Mouse (Mus musculus): ENCODE data around the gene Gbx1. TPM values are rescaled to one million over a fixed set of nuclear protein-coding genes. Genes with fewer than 3 reads are reported as not detected.

Gbx1 gene
- polyA plus RNA-seq, 1 experiment from 2014 or later, result 1.3 TPM

- 56% methylated on average over 2 of the region's 2 CpGs for WGBS
- Histone ChIP-seq H3K36me3 (ENCODE audit: control insufficient read depth, insufficient read depth) (peaks cover 12% of the 10 kb centered on the region), H3K9me3 (ENCODE audit: control insufficient read depth, low read length) (no peaks in the 10 kb centered on the region), H3K4me3 (replicated peaks; ENCODE audit: low read length) (no peak overlapping the region), H3K27me3 (replicated peaks; ENCODE audit: control insufficient read depth, insufficient read depth, low read length) (peaks cover 13% of the 10 kb centered on the region), H3K27ac (ENCODE audit: low read length) (no peak overlapping the region), H3K9ac (replicated peaks; ENCODE audit: low read depth, low read length) (no peak overlapping the region), H3K4me2 (ENCODE audit: low read length) (no peak overlapping the region), H3K4me1 (replicated peaks; ENCODE audit: control insufficient read depth, insufficient read depth, low read length) (peaks cover 5% of the 10 kb centered on the region)
- no peak for ATAC-seq
Observed at GRCm38 (mm10) chr5:24505513-24505912, 21.5 kb downstream of the Gbx1 start.

GRCm38 (mm10) chr5:24502786-24503185 is 24.2 kb downstream of the Gbx1 start:
- peaks cover 11% of the 10 kb centered on the region for H3K27me3 ChIP-seq (replicated peaks; ENCODE audit: control insufficient read depth, insufficient read depth, low read length)
- no peak for ATAC-seq
- H3K4me1 ChIP-seq (replicated peaks; ENCODE audit: control insufficient read depth, insufficient read depth, low read length), result peaks cover 13% of the 10 kb centered on the region
- peaks cover 20% of the 10 kb centered on the region for H3K36me3 ChIP-seq (ENCODE audit: control insufficient read depth, insufficient read depth)
- H3K9me3 ChIP-seq (ENCODE audit: control insufficient read depth, low read length), result no peaks in the 10 kb centered on the region
- H3K4me3 ChIP-seq (replicated peaks; ENCODE audit: low read length), result no peak overlapping the region
- no peak overlapping the region for H3K27ac ChIP-seq (ENCODE audit: low read length)
- H3K9ac ChIP-seq (replicated peaks; ENCODE audit: low read depth, low read length), result no peak overlapping the region
- H3K4me2 ChIP-seq (ENCODE audit: low read length), result no peak overlapping the region
- WGBS, result 85% methylated on average over 4 of the region's 4 CpGs

- no peak for ATAC-seq
- no peak overlapping the region for H3K9ac ChIP-seq (replicated peaks; ENCODE audit: low read depth, low read length)
- WGBS, result 57% methylated on average over 11 of the region's 11 CpGs
- no peaks in the 10 kb centered on the region for H3K9me3 ChIP-seq (ENCODE audit: control insufficient read depth, low read length)
- H3K27me3 ChIP-seq (replicated peaks; ENCODE audit: control insufficient read depth, insufficient read depth, low read length), result peaks cover 11% of the 10 kb centered on the region
- peaks cover 32% of the 10 kb centered on the region for H3K4me1 ChIP-seq (replicated peaks; ENCODE audit: control insufficient read depth, insufficient read depth, low read length)
- no peak overlapping the region for H3K4me2 ChIP-seq (ENCODE audit: low read length)
- H3K27ac ChIP-seq (ENCODE audit: low read length), result no peak overlapping the region
- peaks cover 20% of the 10 kb centered on the region for H3K36me3 ChIP-seq (ENCODE audit: control insufficient read depth, insufficient read depth)
- H3K4me3 ChIP-seq (replicated peaks; ENCODE audit: low read length), result no peak overlapping the region
Observed at GRCm38 (mm10) chr5:24500851-24501250, 26.2 kb downstream of the Gbx1 start.

GRCm38 (mm10) chr5:24499113-24499512 is 27.9 kb downstream of the Gbx1 start:
- WGBS, result 48% methylated on average over 10 of the region's 10 CpGs
- Histone ChIP-seq H3K4me3 (replicated peaks; ENCODE audit: low read length) (no peak overlapping the region), H3K27me3 (replicated peaks; ENCODE audit: control insufficient read depth, insufficient read depth, low read length) (0 out of 2 replicates have a peak, but pooled peaks cover 6% of the 10 kb centered on the region), H3K9ac (replicated peaks; ENCODE audit: low read depth, low read length) (no peak overlapping the region), H3K9me3 (ENCODE audit: control insufficient read depth, low read length) (no peaks in the 10 kb centered on the region), H3K27ac (ENCODE audit: low read length) (no peak overlapping the region), H3K4me1 (replicated peaks; ENCODE audit: control insufficient read depth, insufficient read depth, low read length) (peaks cover 48% of the 10 kb centered on the region), H3K36me3 (ENCODE audit: control insufficient read depth, insufficient read depth) (peaks cover 20% of the 10 kb centered on the region), H3K4me2 (ENCODE audit: low read length) (no peak overlapping the region)
- ATAC-seq, result no peak

- Histone ChIP-seq H3K9ac (replicated peaks; ENCODE audit: low read depth, low read length) (no peak overlapping the region), H3K4me2 (ENCODE audit: low read length) (no peak overlapping the region), H3K36me3 (ENCODE audit: control insufficient read depth, insufficient read depth) (peaks cover 22% of the 10 kb centered on the region), H3K4me1 (replicated peaks; ENCODE audit: control insufficient read depth, insufficient read depth, low read length) (peaks cover 48% of the 10 kb centered on the region), H3K4me3 (replicated peaks; ENCODE audit: low read length) (no peak overlapping the region), H3K27ac (ENCODE audit: low read length) (no peak overlapping the region), H3K27me3 (replicated peaks; ENCODE audit: control insufficient read depth, insufficient read depth, low read length) (no peaks in the 10 kb centered on the region), H3K9me3 (ENCODE audit: control insufficient read depth, low read length) (no peaks in the 10 kb centered on the region)
- ATAC-seq, result peak; percentile 8; the same call in 1 of the 2 replicates
- WGBS, result 14% methylated on average over 12 of the region's 12 CpGs
Observed at GRCm38 (mm10) chr5:24497526-24497925, 29.5 kb downstream of the Gbx1 start.

DNA sequence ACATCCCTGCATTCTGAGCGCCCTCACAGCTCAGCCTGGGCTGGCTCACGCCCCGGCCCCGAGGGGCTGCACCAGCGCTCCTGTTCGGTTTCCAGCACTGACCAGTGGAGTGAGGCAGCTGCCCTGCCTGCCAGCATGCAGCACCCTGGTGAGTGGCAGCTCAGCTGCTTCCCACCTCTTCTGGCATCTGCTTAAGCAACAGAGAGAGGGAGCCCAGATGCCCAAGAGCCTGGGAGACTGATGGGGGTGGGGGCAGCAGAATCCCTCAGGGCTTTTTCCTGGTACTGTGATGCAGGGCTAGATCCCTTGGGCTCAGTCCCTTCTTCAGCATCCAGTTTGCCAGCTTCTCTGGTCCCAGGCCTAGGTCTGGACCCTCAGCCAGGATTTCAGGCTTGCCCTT is 30.2 kb downstream of the Gbx1 start:
- 53% methylated on average over 6 of the region's 6 CpGs for WGBS
- Histone ChIP-seq H3K4me1 (replicated peaks; ENCODE audit: control insufficient read depth, insufficient read depth, low read length) (peaks cover 48% of the 10 kb centered on the region), H3K36me3 (ENCODE audit: control insufficient read depth, insufficient read depth) (peaks cover 21% of the 10 kb centered on the region), H3K4me3 (replicated peaks; ENCODE audit: low read length) (no peak overlapping the region), H3K27ac (ENCODE audit: low read length) (0 out of 2 replicates have a peak overlapping the region, but pooled peaks have one; percentile 40), H3K9ac (replicated peaks; ENCODE audit: low read depth, low read length) (no peak overlapping the region), H3K27me3 (replicated peaks; ENCODE audit: control insufficient read depth, insufficient read depth, low read length) (no peaks in the 10 kb centered on the region), H3K9me3 (ENCODE audit: control insufficient read depth, low read length) (no peaks in the 10 kb centered on the region), H3K4me2 (ENCODE audit: low read length) (no peak overlapping the region)
- peak; percentile 15 for ATAC-seq

- H3K9me3 ChIP-seq (ENCODE audit: control insufficient read depth, low read length), result no peaks in the 10 kb centered on the region
- no peak overlapping the region; the same call in 1 of the 2 replicates for H3K27ac ChIP-seq (ENCODE audit: low read length)
- no peaks in the 10 kb centered on the region for H3K27me3 ChIP-seq (replicated peaks; ENCODE audit: control insufficient read depth, insufficient read depth, low read length)
- ATAC-seq, result peak; percentile 61
- no peak overlapping the region for H3K4me2 ChIP-seq (ENCODE audit: low read length)
- no peak overlapping the region for H3K4me3 ChIP-seq (replicated peaks; ENCODE audit: low read length)
- no peak overlapping the region; the same call in 1 of the 2 replicates for H3K9ac ChIP-seq (replicated peaks; ENCODE audit: low read depth, low read length)
- 16% methylated on average over 15 of the region's 15 CpGs for WGBS
- H3K36me3 ChIP-seq (ENCODE audit: control insufficient read depth, insufficient read depth), result peaks cover 15% of the 10 kb centered on the region
- H3K4me1 ChIP-seq (replicated peaks; ENCODE audit: control insufficient read depth, insufficient read depth, low read length), result peaks cover 43% of the 10 kb centered on the region
Observed at GRCm38 (mm10) chr5:24495019-24495418, 32.0 kb downstream of the Gbx1 start.

DNA sequence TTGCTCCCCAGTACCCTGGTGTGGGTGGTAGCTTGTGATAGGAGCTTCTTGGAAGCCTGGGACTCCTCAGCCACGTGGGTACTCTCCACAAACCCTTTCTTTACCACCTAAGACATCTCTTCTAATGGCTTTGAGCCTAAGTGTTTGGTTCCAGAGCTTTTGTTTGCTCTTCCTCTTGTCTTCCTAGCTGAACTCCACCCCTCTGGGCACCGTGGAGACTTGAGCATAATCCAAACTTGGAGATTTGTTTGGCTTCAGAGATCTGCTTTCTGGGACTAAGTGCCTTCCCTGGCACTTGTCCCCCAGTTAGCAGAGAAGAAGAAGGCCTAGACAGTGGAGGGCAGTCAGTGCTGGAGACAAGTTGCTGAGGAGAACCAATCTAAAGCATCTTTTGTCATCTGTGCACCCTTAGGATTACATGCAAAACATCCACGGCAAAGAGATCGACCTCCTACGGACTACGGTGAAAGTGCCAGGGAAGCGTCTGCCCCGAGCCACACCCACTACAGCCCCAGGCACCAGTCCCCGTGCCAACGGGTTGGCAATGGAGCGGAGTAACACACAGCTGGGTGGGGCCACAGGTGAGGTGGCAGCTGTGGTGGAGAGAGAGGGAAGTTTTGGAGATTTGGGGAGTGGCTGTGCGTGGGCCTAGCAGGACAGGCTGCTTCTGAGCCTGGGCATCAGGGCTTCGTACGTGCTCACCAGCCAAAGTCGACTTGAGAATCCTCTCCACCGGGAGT is 34.3 kb downstream of the Gbx1 start:
- H3K27ac ChIP-seq (ENCODE audit: low read length), result no peak overlapping the region
- H3K4me1 ChIP-seq (replicated peaks; ENCODE audit: control insufficient read depth, insufficient read depth, low read length), result peaks cover 37% of the 10 kb centered on the region
- peaks cover 21% of the 10 kb centered on the region for H3K36me3 ChIP-seq (ENCODE audit: control insufficient read depth, insufficient read depth)
- no peaks in the 10 kb centered on the region for H3K9me3 ChIP-seq (ENCODE audit: control insufficient read depth, low read length)
- H3K4me2 ChIP-seq (ENCODE audit: low read length), result no peak overlapping the region
- H3K9ac ChIP-seq (replicated peaks; ENCODE audit: low read depth, low read length), result no peak overlapping the region
- WGBS, result 84% methylated on average over 16 of the region's 16 CpGs
- ATAC-seq, result no peak
- no peaks in the 10 kb centered on the region for H3K27me3 ChIP-seq (replicated peaks; ENCODE audit: control insufficient read depth, insufficient read depth, low read length)
- H3K4me3 ChIP-seq (replicated peaks; ENCODE audit: low read length), result no peak overlapping the region

DNA sequence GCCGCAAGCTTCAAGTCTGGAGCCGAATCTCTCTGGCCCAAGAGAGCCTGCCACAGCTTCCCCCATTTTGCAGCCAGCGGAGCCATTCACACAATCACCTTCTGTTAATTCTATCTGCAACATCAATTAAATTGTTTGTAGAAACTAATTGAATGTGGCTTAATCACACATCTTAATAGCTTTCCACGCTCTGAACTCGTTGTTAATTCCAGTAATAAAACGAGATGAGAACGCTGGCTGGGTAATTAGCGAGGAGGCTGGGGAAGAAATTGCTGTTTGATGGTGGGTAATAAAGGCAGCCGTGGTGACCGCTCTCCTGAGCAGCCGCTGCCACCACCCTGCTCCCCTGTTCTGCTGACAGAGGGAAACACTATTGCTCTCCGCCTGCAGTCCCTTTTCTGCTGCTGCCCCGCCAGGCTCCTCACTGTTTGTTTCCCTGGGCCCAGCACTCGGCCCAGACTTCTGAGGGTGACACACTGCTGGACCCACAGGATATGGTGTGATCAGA is 36.5 kb downstream of the Gbx1 start:
- H3K27ac ChIP-seq (ENCODE audit: low read length), result no peak overlapping the region
- no peak overlapping the region for H3K4me3 ChIP-seq (replicated peaks; ENCODE audit: low read length)
- H3K27me3 ChIP-seq (replicated peaks; ENCODE audit: control insufficient read depth, insufficient read depth, low read length), result no peaks in the 10 kb centered on the region
- ATAC-seq, result no peak
- H3K36me3 ChIP-seq (ENCODE audit: control insufficient read depth, insufficient read depth), result peaks cover 22% of the 10 kb centered on the region
- no peak overlapping the region for H3K9ac ChIP-seq (replicated peaks; ENCODE audit: low read depth, low read length)
- no peaks in the 10 kb centered on the region for H3K9me3 ChIP-seq (ENCODE audit: control insufficient read depth, low read length)
- 28% methylated on average over 14 of the region's 14 CpGs for WGBS
- H3K4me1 ChIP-seq (replicated peaks; ENCODE audit: control insufficient read depth, insufficient read depth, low read length), result peaks cover 23% of the 10 kb centered on the region
- H3K4me2 ChIP-seq (ENCODE audit: low read length), result no peak overlapping the region

Measured in forebrain, embryonic 16.5 days (tissue).